8 mouse cellular contexts compared by ENCODE assay signal in genomic region chr7:44898607-44899006, GRCm38 (mm10). TPM values are rescaled to one million over a fixed set of nuclear protein-coding genes. Genes with fewer than 3 reads are reported as not detected.
A peak's percentile ranks its signal among the peaks of the same experiment; 100 is the strongest.
DNase-seq lines count a peak whose midpoint lies in the region; ATAC-seq and TF ChIP-seq lines count a peak whose summit lies in the region.

No protein-coding gene starts in this region.

- no peak for TF ChIP-seq EP300 in heart, adult 2 months (IDR thresholded peaks at IDR 0.05; ENCODE audit: insufficient read depth, low read depth, low read length)
- TF ChIP-seq EP300 in lung, postnatal 0 days (IDR thresholded peaks at IDR 0.05), result no peak

- no peak overlapping the region for H3K4me3 ChIP-seq in heart, adult 2 months
- H3K4me3 ChIP-seq in intestine, embryonic 16.5 days (ENCODE audit: low read length), result no peak overlapping the region
- no peak overlapping the region for H3K4me3 ChIP-seq in lung, postnatal 0 days (ENCODE audit: low read depth, low read length)

- TF ChIP-seq CTCF in heart, adult 2 months (IDR thresholded peaks at IDR 0.05), result peak; percentile 49
- TF ChIP-seq CTCF in lung, postnatal 0 days (IDR thresholded peaks at IDR 0.05), result peak; percentile 61

- no peaks in the 10 kb centered on the region for H3K79me2 ChIP-seq in heart, adult 2 months (replicated peaks; ENCODE audit: control insufficient read depth, insufficient read depth, low read length)

- H3K9me3 ChIP-seq in intestine, embryonic 16.5 days (ENCODE audit: control insufficient read depth, low read length), result no peaks in the 10 kb centered on the region
- H3K9me3 ChIP-seq in lung, postnatal 0 days (ENCODE audit: low read length), result no peaks in the 10 kb centered on the region

- H3K27ac ChIP-seq in heart, adult 2 months, result no peak overlapping the region
- no peak overlapping the region for H3K27ac ChIP-seq in intestine, embryonic 16.5 days (ENCODE audit: low read length)
- H3K27ac ChIP-seq in lung, postnatal 0 days (ENCODE audit: low read length), result no peak overlapping the region

- no peak for DNase-seq in heart, adult 2 months
- no peak for DNase-seq in heart, adult 18-20 months
- peak; percentile 31 for DNase-seq in A20 (ENCODE audit: low read depth, low spot score)
- peak; percentile 70 for DNase-seq in adrenal gland, postnatal 14 days
- DNase-seq in lung, postnatal 0 days (ENCODE audit: low spot score), result no peak
- no peak for DNase-seq in frontal cortex, postnatal 25 days (ENCODE audit: low spot score in 2 of 2)
- no peak for DNase-seq in gastrocnemius, postnatal 36 days

- no peak for TF ChIP-seq POLR2A in heart, adult 2 months (IDR thresholded peaks at IDR 0.05; ENCODE audit: insufficient read depth, low read depth, low read length)

- ATAC-seq in intestine, embryonic 16.5 days, result peak; percentile 16
- ATAC-seq in lung, postnatal 0 days, result 0 out of 2 replicates have a peak, but pooled peaks have one; percentile 5

- WGBS in heart, adult 2 months, result 35% methylated on average over 19 of the region's 19 CpGs
- 28% methylated on average over 19 of the region's 19 CpGs for WGBS in intestine, embryonic 16.5 days
- WGBS in lung, postnatal 0 days, result 31% methylated on average over 19 of the region's 19 CpGs

- peak overlapping the region; percentile 31 for H3K4me2 ChIP-seq in intestine, embryonic 16.5 days (ENCODE audit: low read depth, low read length)
- no peak overlapping the region for H3K4me2 ChIP-seq in lung, postnatal 0 days (replicated peaks; ENCODE audit: low read depth, low read length)

- no peaks in the 10 kb centered on the region for H3K36me3 ChIP-seq in heart, adult 2 months (ENCODE audit: control insufficient read depth, insufficient read depth, low read length)
- 0 out of 2 replicates have a peak, but pooled peaks cover 7% of the 10 kb centered on the region for H3K36me3 ChIP-seq in intestine, embryonic 16.5 days (ENCODE audit: control insufficient read depth, insufficient read depth, low read length)
- no peaks in the 10 kb centered on the region for H3K36me3 ChIP-seq in lung, postnatal 0 days (ENCODE audit: insufficient read depth, low read length)

- H3K4me1 ChIP-seq in heart, adult 2 months (ENCODE audit: control insufficient read depth, insufficient read depth, low read length), result peaks cover 7% of the 10 kb centered on the region
- peaks cover 36% of the 10 kb centered on the region for H3K4me1 ChIP-seq in intestine, embryonic 16.5 days (ENCODE audit: control insufficient read depth, insufficient read depth, low read length)
- H3K4me1 ChIP-seq in lung, postnatal 0 days (ENCODE audit: insufficient read depth, low read depth, low read length), result peaks cover 12% of the 10 kb centered on the region; the same call in 1 of the 2 replicates

- intact Hi-C loops in heart, adult 2 months (cut with DNase I), result loop anchor here (5.0 kb wide), 1 partner anchor 41 kb away; the partner anchor contains the start of gene Pnkp
- intact Hi-C loops in gastrocnemius, postnatal 36 days (cut with DNase I), result no loop called here

- H3K27me3 ChIP-seq in heart, adult 2 months (ENCODE audit: control insufficient read depth, insufficient read depth, low read length), result no peaks in the 10 kb centered on the region
- no peaks in the 10 kb centered on the region for H3K27me3 ChIP-seq in intestine, embryonic 16.5 days (replicated peaks; ENCODE audit: control insufficient read depth, insufficient read depth, low read length)
- no peaks in the 10 kb centered on the region for H3K27me3 ChIP-seq in lung, postnatal 0 days (replicated peaks; ENCODE audit: insufficient read depth, low read length)

- no peak overlapping the region for H3K9ac ChIP-seq in heart, adult 2 months (ENCODE audit: low read depth, low read length)
- 0 out of 2 replicates have a peak overlapping the region, but pooled peaks have one; percentile 27 for H3K9ac ChIP-seq in intestine, embryonic 16.5 days (ENCODE audit: low read depth, low read length)
- H3K9ac ChIP-seq in lung, postnatal 0 days (replicated peaks; ENCODE audit: low read depth), result no peak overlapping the region

RNA-seq across cellular contexts. Expression of gene Fuz, which starts 2.7 kb away (rescaled TPM):
- total RNA-seq in heart, adult 2 months (2021), result 10 to 100 TPM; 16.3 to 17.1 TPM
- polyA plus RNA-seq in heart, adult 2 months (2012; rRNA removed), result 25.2 and 31.6 TPM in 2 replicates
- 10 to 100 TPM; 15.4 to 16.8 TPM for total RNA-seq in heart, adult 18-20 months (2021)
- 23.5 and 24.8 TPM in 2 replicates for total RNA-seq in adrenal gland, postnatal 14 days (2021)
- polyA plus RNA-seq in intestine, embryonic 16.5 days (2015; fragmentation: Nextera tagmentation; extraction: Ambion mirVana), result 18.2 and 19.4 TPM in 2 replicates
- 15.1 and 18.3 TPM in 2 replicates for polyA plus RNA-seq in lung, postnatal 0 days (2015; fragmentation: Nextera tagmentation; extraction: Ambion mirVana)
- total RNA-seq in gastrocnemius, postnatal 36 days (2021), result 10 to 100 TPM; 17.3 to 18.1 TPM

RNA-seq across cellular contexts. Expression of gene Med25, which starts 6.1 kb away (rescaled TPM):
- 10 to 100 TPM; 70.0 to 85.8 TPM for total RNA-seq in heart, adult 2 months (2021)
- 107 and 121 TPM in 2 replicates for polyA plus RNA-seq in heart, adult 2 months (2012; rRNA removed)
- total RNA-seq in heart, adult 18-20 months (2021), result 10 to 100 TPM; 75.9 to 79.8 TPM
- 75.3 and 87.2 TPM in 2 replicates for total RNA-seq in adrenal gland, postnatal 14 days (2021)
- polyA plus RNA-seq in intestine, embryonic 16.5 days (2015; fragmentation: Nextera tagmentation; extraction: Ambion mirVana), result 86.6 and 98.5 TPM in 2 replicates
- polyA plus RNA-seq in lung, postnatal 0 days (2015; fragmentation: Nextera tagmentation; extraction: Ambion mirVana), result 54.2 and 62.5 TPM in 2 replicates
- 10 to 100 TPM; 54.0 to 57.5 TPM for total RNA-seq in gastrocnemius, postnatal 36 days (2021)

RNA-seq across cellular contexts. Expression of gene Ptov1, which starts 29.0 kb away (rescaled TPM):
- total RNA-seq in heart, adult 2 months (2021), result 100 to 1,000 TPM; 155 to 172 TPM
- polyA plus RNA-seq in heart, adult 2 months (2012; rRNA removed), result 293 and 317 TPM in 2 replicates
- 100 to 1,000 TPM; 173 to 184 TPM for total RNA-seq in heart, adult 18-20 months (2021)
- total RNA-seq in adrenal gland, postnatal 14 days (2021), result 239 and 241 TPM in 2 replicates
- 71.8 and 159 TPM in 2 replicates for polyA plus RNA-seq in intestine, embryonic 16.5 days (2015; fragmentation: Nextera tagmentation; extraction: Ambion mirVana)
- 276 and 288 TPM in 2 replicates for polyA plus RNA-seq in lung, postnatal 0 days (2015; fragmentation: Nextera tagmentation; extraction: Ambion mirVana)
- total RNA-seq in gastrocnemius, postnatal 36 days (2021), result 100 to 1,000 TPM; 129 to 153 TPM

RNA-seq across cellular contexts. Expression of gene Ap2a1, which starts 30.7 kb away (rescaled TPM):
- 10 to 100 TPM; 63.3 to 67.6 TPM for total RNA-seq in heart, adult 2 months (2021)
- polyA plus RNA-seq in heart, adult 2 months (2012; rRNA removed), result 56.1 and 68.1 TPM in 2 replicates
- 10 to 100 TPM; 59.2 to 67.9 TPM for total RNA-seq in heart, adult 18-20 months (2021)
- total RNA-seq in adrenal gland, postnatal 14 days (2021), result 81.2 and 83.2 TPM in 2 replicates
- 56.8 and 61.2 TPM in 2 replicates for polyA plus RNA-seq in intestine, embryonic 16.5 days (2015; fragmentation: Nextera tagmentation; extraction: Ambion mirVana)
- polyA plus RNA-seq in lung, postnatal 0 days (2015; fragmentation: Nextera tagmentation; extraction: Ambion mirVana), result 36.1 and 39.4 TPM in 2 replicates
- total RNA-seq in gastrocnemius, postnatal 36 days (2021), result 10 to 100 TPM; 55.0 to 56.3 TPM

RNA-seq across cellular contexts. Expression of gene Pnkp, which starts 41.7 kb away (rescaled TPM):
- 10 to 100 TPM; 15.3 to 19.6 TPM for total RNA-seq in heart, adult 2 months (2021)
- polyA plus RNA-seq in heart, adult 2 months (2012; rRNA removed), result 20.2 and 30.1 TPM in 2 replicates
- 10 to 100 TPM; 16.5 to 19.4 TPM for total RNA-seq in heart, adult 18-20 months (2021)
- total RNA-seq in adrenal gland, postnatal 14 days (2021), result 35.2 and 45.1 TPM in 2 replicates
- 26.6 and 30.6 TPM in 2 replicates for polyA plus RNA-seq in intestine, embryonic 16.5 days (2015; fragmentation: Nextera tagmentation; extraction: Ambion mirVana)
- polyA plus RNA-seq in lung, postnatal 0 days (2015; fragmentation: Nextera tagmentation; extraction: Ambion mirVana), result 39.7 and 41.3 TPM in 2 replicates
- total RNA-seq in gastrocnemius, postnatal 36 days (2021), result 10 to 100 TPM; 14.9 to 18.7 TPM

Comparison
In these comparisons a context has a peak if more than half of its experiments do, and no peak if none do; other contexts are left out.
1. DNase-seq: peak in A20 (single experiment) and adrenal gland, postnatal 14 days (single experiment); none in heart, adult 2 months (0 of 2), heart, adult 18-20 months (0 of 2), lung, postnatal 0 days (single experiment), frontal cortex, postnatal 25 days (0 of 2) and gastrocnemius, postnatal 36 days (0 of 2).